Mouse (Mus musculus) fat pad, adult 2 months (tissue): Measurements from ENCODE around the gene Meaf6.

Experiments
- DNase-seq: peaks from one replicate; pipeline ENCODE4 v3.0.0-alpha.2; 2011; ENCODE audit warnings: low read depth, low spot score; ENCODE audit errors: extremely low read depth

The Meaf6 gene

GRCm38 (mm10) chr4:125084403-125085345 lies at the start of gene Meaf6:
TSS of gene Meaf6 (plus strand) at chr4:125085134.
- DNase-seq = no peak

- no peak for DNase-seq
These were observed 40.5 kb upstream of the Meaf6 start for GRCm38 (mm10) chr4:125044454-125044853.

- DNase-seq = no peak
These were observed 29.5 kb upstream of the Meaf6 start for GRCm38 (mm10) chr4:125055385-125055784.

- DNase-seq = no peak
These were observed 28.5 kb upstream of the Meaf6 start for GRCm38 (mm10) chr4:125056476-125056875.

GRCm38 (mm10) chr4:125057273-125057672 lies 27.7 kb upstream of the Meaf6 start:
- DNase-seq = no peak

- DNase-seq = no peak
These were observed 26.9 kb upstream of the Meaf6 start for GRCm38 (mm10) chr4:125058033-125058432.

GRCm38 (mm10) chr4:125059025-125059424 lies 25.9 kb upstream of the Meaf6 start:
- no peak for DNase-seq

GRCm38 (mm10) chr4:125063829-125064228 lies 21.1 kb upstream of the Meaf6 start:
- no peak for DNase-seq

GRCm38 (mm10) chr4:125065517-125066307 lies 19.2 kb upstream of the Meaf6 start, which contains the start of gene Dnali1:
TSS of gene Dnali1 (minus strand) at chr4:125065703.
- no peak for DNase-seq

- DNase-seq = no peak
These were observed 18.2 kb upstream of the Meaf6 start, which contains the start of gene Snip1 for GRCm38 (mm10) chr4:125066490-125067370. TSS of gene Snip1 (plus strand) at chr4:125066672.

- DNase-seq = no peak
These were observed 7.2 kb upstream of the Meaf6 start for GRCm38 (mm10) chr4:125077700-125078099.

- DNase-seq = no peak
These were observed 6.2 kb upstream of the Meaf6 start for GRCm38 (mm10) chr4:125078698-125079097.

GRCm38 (mm10) chr4:125085346-125085841 lies 460 bp downstream of the Meaf6 start:
- DNase-seq = no peak

GRCm38 (mm10) chr4:125093031-125093430 lies 8.1 kb downstream of the Meaf6 start:
- no peak for DNase-seq

GRCm38 (mm10) chr4:125096066-125096465 lies 11.1 kb downstream of the Meaf6 start:
- DNase-seq = no peak

GRCm38 (mm10) chr4:125097412-125097811 lies 12.5 kb downstream of the Meaf6 start:
- no peak for DNase-seq

GRCm38 (mm10) chr4:125099458-125099857 lies 14.5 kb downstream of the Meaf6 start:
- DNase-seq = no peak

GRCm38 (mm10) chr4:125101334-125101733 lies 16.4 kb downstream of the Meaf6 start:
- no peak for DNase-seq

- DNase-seq = no peak
These were observed 20.4 kb downstream of the Meaf6 start for GRCm38 (mm10) chr4:125105354-125105753.

GRCm38 (mm10) chr4:125114638-125115037 lies 29.7 kb downstream of the Meaf6 start:
- no peak for DNase-seq
